Mouse (Mus musculus) kidney, postnatal 14 days (tissue): ENCODE results near the gene Gins3.
A peak's percentile ranks its signal among the peaks of the same experiment; 100 is the strongest.
"Not testable (repeated sequence)": the region's sequence is repeated elsewhere in the genome, so short reads cannot be mapped to it uniquely, and the experiment has no call there.

ENCODE experiments used
- DNase-seq: peaks from one replicate; pipeline ENCODE4 v3.0.0; 2022; ENCODE audit warnings: mixed read lengths

Gene Gins3

GRCm38 (mm10) chr8:95633262-95634062 lies at the start of gene Gins3:
TSS of gene Gins3 (plus strand) at chr8:95633453.
- DNase-seq = peak; percentile 95

GRCm38 (mm10) chr8:95587339-95587738 lies 45.9 kb upstream of the Gins3 start:
- DNase-seq = no peak

- no peak for DNase-seq
These were observed 44.0 kb upstream of the Gins3 start for GRCm38 (mm10) chr8:95589282-95589681.

- no peak for DNase-seq
These were observed 42.7 kb upstream of the Gins3 start for GRCm38 (mm10) chr8:95590539-95590938.

- no peak for DNase-seq
These were observed 41.0 kb upstream of the Gins3 start for GRCm38 (mm10) chr8:95592131-95592780.

- DNase-seq = no peak
These were observed 39.5 kb upstream of the Gins3 start for GRCm38 (mm10) chr8:95593439-95594393.

GRCm38 (mm10) chr8:95595131-95595530 lies 38.1 kb upstream of the Gins3 start:
- no peak for DNase-seq

- no peak for DNase-seq
These were observed 36.4 kb upstream of the Gins3 start for GRCm38 (mm10) chr8:95596841-95597241.

- DNase-seq = peak; percentile 44
These were observed 33.4 kb upstream of the Gins3 start for GRCm38 (mm10) chr8:95599861-95600260.

- DNase-seq = no peak
These were observed 31.9 kb upstream of the Gins3 start for GRCm38 (mm10) chr8:95601306-95601705.

GRCm38 (mm10) chr8:95602168-95602567 lies 31.1 kb upstream of the Gins3 start:
- DNase-seq = no peak

GRCm38 (mm10) chr8:95606509-95606908 lies 26.7 kb upstream of the Gins3 start:
- not testable (repeated sequence) for DNase-seq

- DNase-seq = no peak
These were observed 26.0 kb upstream of the Gins3 start for GRCm38 (mm10) chr8:95607210-95607609.

- no peak for DNase-seq
These were observed 23.8 kb upstream of the Gins3 start for GRCm38 (mm10) chr8:95609406-95609805.

GRCm38 (mm10) chr8:95610749-95611148 lies 22.5 kb upstream of the Gins3 start:
- DNase-seq = no peak

GRCm38 (mm10) chr8:95611769-95612168 lies 21.5 kb upstream of the Gins3 start:
- DNase-seq = no peak

- no peak for DNase-seq
These were observed 16.9 kb upstream of the Gins3 start for GRCm38 (mm10) chr8:95616383-95616782.

GRCm38 (mm10) chr8:95620046-95620445 lies 13.2 kb upstream of the Gins3 start:
- no peak for DNase-seq

GRCm38 (mm10) chr8:95624833-95625232 lies 8.4 kb upstream of the Gins3 start:
- no peak for DNase-seq

GRCm38 (mm10) chr8:95632840-95633239 lies 413 bp upstream of the Gins3 start:
- DNase-seq = no peak

GRCm38 (mm10) chr8:95634063-95634340 lies 749 bp downstream of the Gins3 start:
- no peak for DNase-seq

GRCm38 (mm10) chr8:95644942-95645341 lies 11.7 kb downstream of the Gins3 start:
- DNase-seq = no peak

- no peak for DNase-seq
These were observed 15.0 kb downstream of the Gins3 start for GRCm38 (mm10) chr8:95648251-95648650.
